Mouse (Mus musculus): ENCODE data around the gene Exoc6.

DNA sequence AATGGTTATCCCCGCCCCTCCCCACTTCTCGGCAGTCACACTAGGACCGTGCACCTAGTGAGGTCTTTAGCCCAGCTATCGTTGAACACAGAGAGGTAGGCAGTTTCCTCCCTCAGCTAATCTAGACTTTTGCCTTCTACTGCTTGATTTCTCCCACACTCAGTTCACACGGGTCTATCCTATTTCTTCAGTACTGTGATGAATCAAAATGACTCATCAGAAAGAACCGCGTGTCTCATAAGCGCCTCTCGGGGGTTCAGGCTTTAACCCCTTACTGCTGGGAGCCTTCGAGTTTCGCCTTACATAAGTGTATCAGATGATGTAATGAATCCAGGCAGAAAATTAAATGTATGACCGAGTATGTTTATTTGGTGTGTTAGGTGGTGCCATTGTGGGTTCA, 123.2 kb downstream of the Exoc6 start:
- TF ChIP-seq CTCF (IDR thresholded peaks at IDR 0.05; ENCODE audit: control insufficient read depth, insufficient read depth, insufficient replicate concordance, low read depth, low read length) (no peak), POLR2A (IDR thresholded peaks at IDR 0.05; ENCODE audit: control insufficient read depth, low read depth, low read length) (no peak)

Measured in testis, adult 2 months (tissue).